9 mouse cellular contexts compared by ENCODE assay signal in genomic region chr2:118532401-118532800, GRCm38 (mm10). TPM values are rescaled to one million over a fixed set of nuclear protein-coding genes. Genes with fewer than 3 reads are reported as not detected.
DNase-seq lines count a peak whose midpoint lies in the region; ATAC-seq lines count a peak whose summit lies in the region.
"Had no signal": no experiment of that assay in that cellular context is flagged by ENCODE, and none has a peak within 500 bp of the region (broad histone marks: within the 10 kb centered on the region; RNA-seq: fewer than 3 reads in every experiment).

No protein-coding gene starts in this region.

- no peak overlapping the region for H3K9ac ChIP-seq in embryonic facial prominence, embryonic 12.5 days
- H3K9ac ChIP-seq in hindbrain, embryonic 16.5 days (ENCODE audit: low read depth, low read length), result no peak overlapping the region
- no peak overlapping the region for H3K9ac ChIP-seq in liver, embryonic 13.5 days

- H3K4me1 ChIP-seq in embryonic facial prominence, embryonic 12.5 days, result peaks cover 63% of the 10 kb centered on the region
- peaks cover 29% of the 10 kb centered on the region for H3K4me1 ChIP-seq in hindbrain, embryonic 16.5 days (ENCODE audit: control insufficient read depth, insufficient read depth, low read depth, low read length)
- H3K4me1 ChIP-seq in liver, embryonic 13.5 days (replicated peaks), result peaks cover 31% of the 10 kb centered on the region

- peak overlapping the region; percentile 97 for H3K27ac ChIP-seq in embryonic facial prominence, embryonic 12.5 days
- H3K27ac ChIP-seq in hindbrain, embryonic 16.5 days (ENCODE audit: low read depth, low read length), result 0 out of 2 replicates have a peak overlapping the region, but pooled peaks have one; percentile 46
- peak overlapping the region; percentile 37; the same call in 1 of the 2 replicates for H3K27ac ChIP-seq in liver, embryonic 13.5 days

- no peak for ATAC-seq in embryonic facial prominence, embryonic 12.5 days (ENCODE audit: insufficient number of reproducible peaks, insufficient read depth, low FRiP score, low TSS enrichment)
- no peak for ATAC-seq in hindbrain, embryonic 16.5 days
- no peak for ATAC-seq in liver, embryonic 13.5 days (ENCODE audit: low read depth)
- ATAC-seq: inflammation-experienced regulatory T-cells, adult 6 months had no signal

- 15% methylated on average over 10 of the region's 10 CpGs for WGBS in embryonic facial prominence, embryonic 12.5 days
- WGBS in hindbrain, embryonic 16.5 days, result 26% methylated on average over 10 of the region's 10 CpGs
- WGBS in liver, embryonic 13.5 days (ENCODE audit: insufficient replicate concordance), result 57% methylated on average over 10 of the region's 10 CpGs

- peak overlapping the region; percentile 28 for H3K4me2 ChIP-seq in embryonic facial prominence, embryonic 12.5 days (replicated peaks)
- no peak overlapping the region for H3K4me2 ChIP-seq in hindbrain, embryonic 16.5 days (ENCODE audit: low read length)
- H3K4me2 ChIP-seq in liver, embryonic 13.5 days, result no peak overlapping the region

- no peak overlapping the region for H3K4me3 ChIP-seq in embryonic facial prominence, embryonic 12.5 days
- H3K4me3 ChIP-seq in hindbrain, embryonic 16.5 days (ENCODE audit: low read length), result no peak overlapping the region
- no peak overlapping the region for H3K4me3 ChIP-seq in liver, embryonic 13.5 days (replicated peaks)

- H3K9me3 ChIP-seq in embryonic facial prominence, embryonic 12.5 days, result no peaks in the 10 kb centered on the region
- no peaks in the 10 kb centered on the region for H3K9me3 ChIP-seq in hindbrain, embryonic 16.5 days (ENCODE audit: control insufficient read depth, low read length)
- H3K9me3 ChIP-seq in liver, embryonic 13.5 days (replicated peaks), result no peaks in the 10 kb centered on the region

- peak; percentile 35 for DNase-seq in adrenal gland, postnatal 14 days
- no peak for DNase-seq in adrenal gland, postnatal 4 days (ENCODE audit: low spot score in 2 of 2)
- DNase-seq in liver, embryonic 13.5 days, result no peak
- no peak for DNase-seq in retina, embryonic 14.5 days (ENCODE audit: low spot score)
- DNase-seq in spleen, postnatal 14 days (ENCODE audit: low spot score in 2 of 2), result no peak
- DNase-seq in c-Kit-positive CD71-positive TER-119-positive erythroid progenitor cells, embryonic 14.5 days (ENCODE audit: low spot score), result no peak

- H3K27me3 ChIP-seq in embryonic facial prominence, embryonic 12.5 days, result no peaks in the 10 kb centered on the region
- H3K27me3 ChIP-seq in hindbrain, embryonic 16.5 days (replicated peaks; ENCODE audit: control insufficient read depth, insufficient read depth, low read length), result no peaks in the 10 kb centered on the region
- no peaks in the 10 kb centered on the region for H3K27me3 ChIP-seq in liver, embryonic 13.5 days

- peaks cover 19% of the 10 kb centered on the region; the same call in 1 of the 2 replicates for H3K36me3 ChIP-seq in embryonic facial prominence, embryonic 12.5 days
- no peaks in the 10 kb centered on the region for H3K36me3 ChIP-seq in hindbrain, embryonic 16.5 days (ENCODE audit: control insufficient read depth, insufficient read depth, low read length)
- H3K36me3 ChIP-seq in liver, embryonic 13.5 days, result no peaks in the 10 kb centered on the region

RNA-seq across cellular contexts. Expression of gene Bmf, which starts 17.1 kb away (rescaled TPM):
- 14.4 and 26.8 TPM in 2 replicates for total RNA-seq in adrenal gland, postnatal 14 days (2021)
- total RNA-seq in adrenal gland, postnatal 4 days (2021), result 10 to 100 TPM; 30.9 to 35.7 TPM
- 6.6 and 7.1 TPM in 2 replicates for polyA plus RNA-seq in embryonic facial prominence, embryonic 12.5 days (2016; fragmentation: Nextera tagmentation; extraction: Ambion mirVana)
- 1.6 and 1.9 TPM in 2 replicates for polyA plus RNA-seq in hindbrain, embryonic 16.5 days (2015; fragmentation: Nextera tagmentation; extraction: Ambion mirVana)
- 0.27 and 0.75 TPM in 2 replicates for polyA plus RNA-seq in liver, embryonic 13.5 days (2015; fragmentation: Nextera tagmentation; extraction: Ambion mirVana)

RNA-seq across cellular contexts. Expression of gene Srp14, which starts 52.9 kb away (rescaled TPM):
- 140 and 142 TPM in 2 replicates for total RNA-seq in adrenal gland, postnatal 14 days (2021)
- total RNA-seq in adrenal gland, postnatal 4 days (2021), result 100 to 1,000 TPM; 143 to 152 TPM
- 239 and 256 TPM in 2 replicates for polyA plus RNA-seq in embryonic facial prominence, embryonic 12.5 days (2016; fragmentation: Nextera tagmentation; extraction: Ambion mirVana)
- polyA plus RNA-seq in hindbrain, embryonic 16.5 days (2015; fragmentation: Nextera tagmentation; extraction: Ambion mirVana), result 315 and 340 TPM in 2 replicates
- polyA plus RNA-seq in liver, embryonic 13.5 days (2015; fragmentation: Nextera tagmentation; extraction: Ambion mirVana), result 120 and 130 TPM in 2 replicates

Comparison
In these comparisons a context has a peak if more than half of its experiments do, and no peak if none do; other contexts are left out.
1. H3K27ac ChIP-seq: peak in every context shown above with its lines; median percentile 97 in embryonic facial prominence, embryonic 12.5 days; 46 in hindbrain, embryonic 16.5 days; 37 in liver, embryonic 13.5 days.